Mouse (Mus musculus): Measurements from ENCODE around the gene B3gnt6. TPM values are rescaled to one million over a fixed set of nuclear protein-coding genes. Genes with fewer than 3 reads are reported as not detected.

The B3gnt6 gene
- polyA plus RNA-seq, 1 experiment from 2014 or later: not detected

DNA sequence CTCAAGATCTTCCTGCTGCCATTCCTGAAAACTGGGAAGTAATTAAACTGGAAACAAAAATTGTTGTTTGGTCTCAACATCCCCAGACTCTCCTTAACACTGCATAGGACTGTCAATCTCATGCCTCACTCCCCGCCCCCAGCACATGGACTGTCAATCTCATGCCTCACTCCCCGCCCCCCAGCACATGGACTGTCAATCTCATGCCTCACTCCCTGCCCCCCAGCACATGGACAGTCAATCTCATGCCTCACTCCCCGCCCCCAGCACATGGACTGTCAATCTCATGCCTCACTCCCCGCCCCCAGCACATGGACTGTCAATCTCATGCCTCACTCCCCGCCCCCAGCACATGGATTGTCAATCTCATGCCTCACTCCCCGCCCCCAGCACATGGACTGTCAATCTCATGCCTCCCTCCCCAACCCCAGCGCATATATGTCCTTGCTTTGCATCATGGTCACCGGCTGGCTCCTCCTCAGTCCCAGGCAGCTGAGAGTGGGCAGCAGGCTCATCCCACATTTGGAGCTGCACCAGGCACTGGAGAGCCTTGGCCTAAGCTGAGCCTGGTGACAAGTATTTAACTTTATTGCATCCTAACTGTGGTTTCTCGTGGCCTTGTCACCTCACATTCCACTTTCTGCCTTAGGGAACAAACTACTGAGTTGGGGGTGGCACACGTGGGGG is 50.4 kb downstream of the B3gnt6 start:
- 75% methylated on average over 10 of the region's 10 CpGs for WGBS (ENCODE audit: insufficient replicate concordance)
- Histone ChIP-seq H3K36me3 (replicated peaks) (peaks cover 54% of the 10 kb centered on the region), H3K9ac (no peak overlapping the region), H3K4me2 (no peak overlapping the region), H3K27ac (replicated peaks) (no peak overlapping the region), H3K9me3 (replicated peaks) (no peaks in the 10 kb centered on the region), H3K4me1 (replicated peaks) (peaks cover 15% of the 10 kb centered on the region), H3K27me3 (no peaks in the 10 kb centered on the region), H3K4me3 (replicated peaks) (no peak overlapping the region)
- ATAC-seq (ENCODE audit: insufficient read depth): no peak

DNA sequence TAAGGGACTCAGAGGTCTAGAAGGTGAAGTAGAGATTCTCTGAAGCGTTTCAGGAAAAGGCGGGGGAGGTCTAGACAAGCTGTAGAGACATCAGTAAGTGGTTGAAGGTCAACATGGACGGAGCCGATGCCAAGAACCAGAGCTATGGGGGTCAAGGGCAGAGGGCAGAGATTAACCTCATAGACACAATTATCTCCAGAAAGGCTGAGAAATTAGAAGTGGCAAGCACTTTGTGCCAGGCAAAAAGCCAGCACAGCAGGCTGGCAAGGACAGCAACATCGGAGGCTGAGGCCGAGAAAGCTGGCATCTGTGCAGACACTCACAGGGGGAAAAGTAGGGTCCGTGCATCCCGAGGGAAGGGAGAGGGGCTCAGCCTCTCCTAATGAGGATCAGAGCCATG is 51.5 kb downstream of the B3gnt6 start:
- Histone ChIP-seq H3K4me3 (replicated peaks) (no peak overlapping the region), H3K27ac (replicated peaks) (no peak overlapping the region), H3K36me3 (replicated peaks) (peaks cover 48% of the 10 kb centered on the region), H3K9ac (no peak overlapping the region), H3K4me1 (replicated peaks) (peaks cover 18% of the 10 kb centered on the region), H3K9me3 (replicated peaks) (no peaks in the 10 kb centered on the region), H3K27me3 (no peaks in the 10 kb centered on the region), H3K4me2 (no peak overlapping the region)
- WGBS (ENCODE audit: insufficient replicate concordance): 83% methylated on average over 8 of the region's 8 CpGs
- ATAC-seq (ENCODE audit: insufficient read depth): no peak

DNA sequence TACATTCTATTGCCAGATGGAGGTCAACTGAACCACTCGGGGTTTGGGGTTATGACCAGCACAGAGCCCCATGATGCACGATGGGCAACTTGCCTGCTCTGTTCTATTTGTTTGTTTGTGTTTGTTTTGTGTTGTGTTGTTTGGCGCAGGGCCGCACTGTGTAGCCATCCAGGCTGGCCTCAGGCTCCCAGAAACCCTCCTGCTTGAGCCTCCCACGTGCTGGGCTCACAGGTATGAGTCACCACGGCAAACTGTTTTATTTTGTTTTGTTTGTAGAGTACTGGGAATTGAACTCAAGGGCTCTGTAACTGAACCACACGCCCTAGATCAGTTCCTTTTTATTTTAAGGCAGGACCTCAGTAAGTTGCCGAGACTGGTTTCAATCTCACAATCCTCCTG is 52.8 kb downstream of the B3gnt6 start:
- Histone ChIP-seq H3K36me3 (replicated peaks) (peaks cover 40% of the 10 kb centered on the region), H3K27me3 (no peaks in the 10 kb centered on the region), H3K9ac (no peak overlapping the region), H3K4me2 (no peak overlapping the region), H3K4me3 (replicated peaks) (no peak overlapping the region), H3K27ac (replicated peaks) (no peak overlapping the region), H3K9me3 (replicated peaks) (no peaks in the 10 kb centered on the region), H3K4me1 (replicated peaks) (peaks cover 29% of the 10 kb centered on the region)
- 73% methylated on average over 8 of the region's 8 CpGs for WGBS (ENCODE audit: insufficient replicate concordance)
- no peak for ATAC-seq (ENCODE audit: insufficient read depth)

DNA sequence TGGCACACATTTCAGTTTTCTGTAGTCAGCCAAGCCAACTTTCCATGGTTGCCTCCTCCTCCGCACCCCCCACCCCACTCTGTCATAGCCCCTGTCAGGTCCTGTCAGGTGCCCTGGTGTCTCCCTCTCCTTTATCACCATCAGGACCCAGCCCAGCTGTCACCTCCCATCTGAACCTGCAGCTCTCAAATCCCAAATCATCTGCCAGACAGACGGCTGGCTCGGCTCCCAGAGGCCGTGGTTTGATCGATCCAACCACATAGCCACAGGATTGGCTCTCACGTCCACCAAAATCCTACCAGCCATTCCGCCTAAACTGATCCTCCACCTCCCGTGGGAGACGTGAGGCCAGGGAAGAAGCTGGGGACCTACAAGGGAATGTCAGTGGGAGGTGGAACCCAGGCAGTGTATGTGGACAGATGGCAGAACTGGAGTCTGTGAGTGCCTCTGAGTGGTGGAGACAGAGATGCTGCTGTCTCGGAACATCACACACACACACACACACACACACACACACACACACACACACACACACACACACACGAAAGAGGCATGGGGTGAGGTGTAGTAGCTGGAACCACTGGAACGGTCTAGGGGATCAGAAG is 53.3 kb downstream of the B3gnt6 start:
- peaks cover 33% of the 10 kb centered on the region for H3K4me1 ChIP-seq (replicated peaks)

DNA sequence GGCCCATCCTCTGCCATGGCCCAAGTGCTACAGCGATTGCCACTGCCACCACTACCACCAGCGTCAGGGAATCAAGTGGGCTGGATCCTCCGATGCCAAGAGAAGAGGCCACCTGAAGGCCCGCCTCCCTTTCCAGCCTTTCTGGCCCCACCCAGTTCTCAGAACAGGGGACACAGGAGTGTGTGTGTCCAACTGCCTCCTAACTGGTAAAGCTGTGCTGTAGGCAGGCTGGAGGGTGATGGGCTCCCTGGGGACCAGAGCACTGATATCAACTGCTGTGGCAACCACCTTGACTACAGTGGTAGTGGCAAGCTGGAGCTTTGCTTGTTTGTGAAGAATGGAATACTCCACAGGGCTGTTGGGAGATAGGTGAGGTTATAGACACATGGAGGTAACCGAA is 53.9 kb downstream of the B3gnt6 start, which contains the start of gene Omp:
Gene Omp (minus strand): TSS at position 101 of the 400 bp plus-strand sequence.
- WGBS (ENCODE audit: insufficient replicate concordance): 70% methylated on average over 5 of the region's 5 CpGs
- no peak for ATAC-seq (ENCODE audit: insufficient read depth)
- Histone ChIP-seq H3K27ac (replicated peaks) (no peak within 1 kb of the TSS), H3K9ac (no peak within 1 kb of the TSS), H3K4me1 (replicated peaks) (peaks cover 35% of the 10 kb centered on the region), H3K4me2 (no peak within 1 kb of the TSS), H3K27me3 (no peaks in the 10 kb centered on the region), H3K36me3 (replicated peaks) (peaks cover 38% of the 10 kb centered on the region), H3K9me3 (replicated peaks) (no peaks in the 10 kb centered on the region), H3K4me3 (replicated peaks) (no peak within 1 kb of the TSS)

More for the DNA sequence above, 53.3 kb downstream of the B3gnt6 start:
- H3K27ac ChIP-seq (replicated peaks): no peak overlapping the region
- H3K36me3 ChIP-seq (replicated peaks): peaks cover 40% of the 10 kb centered on the region
- ATAC-seq (ENCODE audit: insufficient read depth): no peak
- no peaks in the 10 kb centered on the region for H3K9me3 ChIP-seq (replicated peaks)
- H3K4me2 ChIP-seq: no peak overlapping the region
- no peaks in the 10 kb centered on the region for H3K27me3 ChIP-seq
- no peak overlapping the region for H3K4me3 ChIP-seq (replicated peaks)
- no peak overlapping the region for H3K9ac ChIP-seq
- WGBS (ENCODE audit: insufficient replicate concordance): 67% methylated on average over 12 of the region's 12 CpGs

DNA sequence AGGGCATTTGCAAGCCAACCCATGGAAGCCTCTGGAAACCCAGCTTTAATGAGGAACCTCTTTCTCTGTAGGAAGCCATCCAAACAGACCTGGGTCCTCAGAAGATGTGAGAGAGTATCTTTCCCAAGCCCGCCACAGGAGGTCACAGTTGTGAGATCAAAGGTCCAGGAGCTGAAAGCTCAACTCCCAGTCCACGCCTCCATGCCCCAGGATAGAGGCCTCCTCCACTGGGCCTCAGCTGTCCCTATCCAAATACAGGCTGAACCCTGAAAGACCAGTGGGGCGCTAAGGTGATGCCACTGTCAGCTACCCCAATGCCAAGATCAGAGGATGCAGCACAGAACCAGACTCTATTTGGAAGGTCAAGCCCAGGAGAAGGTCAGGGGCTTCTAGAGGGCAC is 56.6 kb downstream of the B3gnt6 start:
- peaks cover 35% of the 10 kb centered on the region for H3K4me1 ChIP-seq (replicated peaks)
- no peak for ATAC-seq (ENCODE audit: insufficient read depth)
- no peak overlapping the region for H3K4me2 ChIP-seq
- H3K9me3 ChIP-seq (replicated peaks): no peaks in the 10 kb centered on the region
- H3K9ac ChIP-seq: no peak overlapping the region
- H3K36me3 ChIP-seq (replicated peaks): peaks cover 25% of the 10 kb centered on the region
- 69% methylated on average over 3 of the region's 3 CpGs for WGBS (ENCODE audit: insufficient replicate concordance)
- H3K27ac ChIP-seq (replicated peaks): no peak overlapping the region
- H3K27me3 ChIP-seq: no peaks in the 10 kb centered on the region
- H3K4me3 ChIP-seq (replicated peaks): no peak overlapping the region

Other genes with a start within 250 kb of the B3gnt6 start
- gene Myo7a, start 80.0 kb downstream of the B3gnt6 start, polyA plus RNA-seq (2015; fragmentation: Nextera tagmentation; extraction: Ambion mirVana): 8.8 and 9.8 TPM in 2 replicates
- gene Omp, start 54.0 kb downstream of the B3gnt6 start, polyA plus RNA-seq (2015; fragmentation: Nextera tagmentation; extraction: Ambion mirVana): 0.54 and 0.78 TPM in 2 replicates
- gene Capn5, start 21.2 kb downstream of the B3gnt6 start, polyA plus RNA-seq (2015; fragmentation: Nextera tagmentation; extraction: Ambion mirVana): 14.3 and 15.5 TPM in 2 replicates
- 25.0 and 26.9 TPM in 2 replicates for gene Acer3, start 121.7 kb upstream of the B3gnt6 start, polyA plus RNA-seq (2015; fragmentation: Nextera tagmentation; extraction: Ambion mirVana)
- gene Tsku, start 161.8 kb upstream of the B3gnt6 start, polyA plus RNA-seq (2015; fragmentation: Nextera tagmentation; extraction: Ambion mirVana): 1.3 and 1.6 TPM in 2 replicates
- gene Gucy2d, start 240.9 kb upstream of the B3gnt6 start, polyA plus RNA-seq (2015; fragmentation: Nextera tagmentation; extraction: Ambion mirVana): not detected in 2 replicates